Mouse (Mus musculus) cerebellum, adult 2 months (tissue): ENCODE results near the gene Kalrn. TPM values are rescaled to one million over a fixed set of nuclear protein-coding genes. Genes with fewer than 3 reads are reported as not detected.

ENCODE experiments used
- DNase-seq, 2 experiments: peaks; one replicate each; pipeline ENCODE4 v3.0.0; 2021
- H3K27ac ChIP-seq: fragments of 200-500 bp; 2 replicates; pipeline ENCODE4 v1.5.1; 2012; ENCODE audit warnings: low read length, control low read depth, inconsistent platforms; ENCODE audit not compliant: insufficient read depth
- H3K27me3 ChIP-seq: fragments of 200-500 bp; 2 replicates; pipeline ENCODE4 v1.6.1; 2012; ENCODE audit warnings: inconsistent platforms, mild to moderate bottlenecking, low read length, moderate library complexity; ENCODE audit not compliant: control insufficient read depth, insufficient read depth
- H3K4me1 ChIP-seq: fragments of 200-500 bp; 2 replicates; pipeline ENCODE4 v1.6.1; 2011; ENCODE audit warnings: low read length; ENCODE audit not compliant: control insufficient read depth, insufficient read depth
- H3K4me3 ChIP-seq: fragments of 200-500 bp; replicated peaks from 2 replicates; pipeline ENCODE3; 2011; ENCODE audit warnings: mild to moderate bottlenecking, low read depth, low read length, control low read depth; ENCODE audit not compliant: insufficient read depth
- CTCF ChIP-seq: fragments of 200-500 bp; IDR thresholded peaks from 2 replicates; pipeline ENCODE4 v1.5.1; 2011; ENCODE audit warnings: low read depth, mild to moderate bottlenecking, control low read depth, low read length, moderate library complexity, borderline replicate concordance; ENCODE audit not compliant: insufficient read depth
- POLR2A ChIP-seq: fragments of 200-500 bp; IDR thresholded peaks from 2 replicates; pipeline ENCODE4 v1.6.1; 2011; ENCODE audit warnings: low read length, control low read depth, borderline replicate concordance; ENCODE audit not compliant: insufficient read depth
- WGBS: fragments of 180-500 bp; shearing (Covaris S2); methylation state at CpG from one replicate; pipeline ENCODE4 v1.1.7; 2018; 5-methylcytosine and 5-hydroxymethylcytosine counted together
- polyA plus RNA-seq: library from polyadenylated mRNA; depleted of rRNA; stranded (reverse); fragments of >200 nt; gene quantifications from 2 replicates; pipeline ENCODE4 v1.2.3, GENCODE M21; 2012

Kalrn gene
- polyA plus RNA-seq, 1 experiment = 17.9 TPM

DNA sequence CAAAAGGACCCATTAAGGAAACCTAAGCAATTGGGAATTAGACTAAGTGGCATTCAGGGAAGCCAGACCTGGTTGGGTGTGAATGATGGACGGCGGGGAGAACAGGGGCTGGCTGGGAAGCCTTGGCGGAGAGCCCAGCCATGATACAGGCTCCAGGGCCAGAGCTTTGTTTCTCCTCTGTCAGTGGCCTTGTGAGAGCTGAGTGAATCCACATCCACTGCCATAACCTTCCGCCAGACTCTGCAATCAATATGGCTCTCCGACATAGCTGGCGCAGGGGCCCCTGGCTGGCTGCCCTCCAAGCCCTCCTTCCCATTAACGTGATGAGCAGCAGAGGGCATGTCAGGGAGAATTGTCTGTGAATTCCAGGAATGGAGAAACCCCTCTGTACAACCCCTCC is 117.0 kb downstream of the Kalrn start:
- H3K27ac ChIP-seq = no peak overlapping the region
- TF ChIP-seq CTCF (no peak), POLR2A (no peak)
- WGBS = 24% methylated on average over 7 of the region's 7 CpGs
- no peak for DNase-seq
- no peak overlapping the region for H3K4me3 ChIP-seq
- H3K27me3 ChIP-seq = no peaks in the 10 kb centered on the region
- H3K4me1 ChIP-seq = no peaks in the 10 kb centered on the region

DNA sequence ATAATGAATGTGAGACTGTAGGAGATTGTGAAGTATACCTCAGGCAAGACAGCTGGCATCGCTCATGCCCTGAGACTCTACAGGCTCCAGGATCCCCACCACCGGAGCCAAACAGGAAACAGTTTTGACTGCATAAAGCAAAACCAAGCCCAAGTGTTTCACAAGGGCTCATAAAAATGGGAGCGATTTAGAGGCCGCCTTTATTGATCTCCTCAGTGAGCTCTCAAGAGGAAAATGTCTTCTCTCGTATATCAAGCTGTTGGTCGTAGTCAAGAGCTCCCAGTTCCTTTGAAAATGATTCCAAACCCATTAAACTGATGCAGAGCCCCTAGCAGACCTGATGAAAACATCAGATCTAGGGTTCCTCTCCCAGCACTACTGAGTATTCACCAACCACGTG is 127.7 kb downstream of the Kalrn start:
- no peak for TF ChIP-seq POLR2A
- TF ChIP-seq CTCF = no peak
- Histone ChIP-seq H3K27ac (no peak overlapping the region), H3K4me1 (no peaks in the 10 kb centered on the region; the same call in 1 of the 2 replicates), H3K4me3 (no peak overlapping the region), H3K27me3 (no peaks in the 10 kb centered on the region)
- DNase-seq = no peak
- WGBS = 73% methylated on average over 7 of the region's 7 CpGs

DNA sequence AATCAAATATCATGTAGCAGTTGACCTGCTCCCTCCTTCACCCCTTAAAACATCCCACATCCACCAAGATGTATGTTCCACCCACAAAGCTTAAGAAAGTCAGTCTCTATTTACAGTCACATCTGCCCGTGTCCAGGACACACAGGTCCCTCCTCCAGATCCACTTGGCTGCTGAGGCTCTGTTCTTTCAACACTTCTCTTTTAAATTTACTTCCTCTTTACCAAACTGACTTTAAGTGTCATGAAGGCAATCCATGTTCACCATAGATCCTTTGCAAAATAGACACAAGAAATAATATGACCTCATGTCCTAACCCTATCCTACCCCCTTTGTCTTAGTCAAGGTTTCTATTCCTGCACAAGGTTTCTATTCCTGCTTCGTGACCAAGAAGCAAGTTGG is 131.6 kb downstream of the Kalrn start:
- H3K27ac ChIP-seq = no peak overlapping the region
- H3K27me3 ChIP-seq = no peaks in the 10 kb centered on the region
- TF ChIP-seq CTCF (no peak), POLR2A (no peak)
- WGBS = 85% methylated on average over 2 of the region's 2 CpGs
- no peaks in the 10 kb centered on the region; the same call in 1 of the 2 replicates for H3K4me1 ChIP-seq
- H3K4me3 ChIP-seq = no peak overlapping the region
- no peak for DNase-seq

DNA sequence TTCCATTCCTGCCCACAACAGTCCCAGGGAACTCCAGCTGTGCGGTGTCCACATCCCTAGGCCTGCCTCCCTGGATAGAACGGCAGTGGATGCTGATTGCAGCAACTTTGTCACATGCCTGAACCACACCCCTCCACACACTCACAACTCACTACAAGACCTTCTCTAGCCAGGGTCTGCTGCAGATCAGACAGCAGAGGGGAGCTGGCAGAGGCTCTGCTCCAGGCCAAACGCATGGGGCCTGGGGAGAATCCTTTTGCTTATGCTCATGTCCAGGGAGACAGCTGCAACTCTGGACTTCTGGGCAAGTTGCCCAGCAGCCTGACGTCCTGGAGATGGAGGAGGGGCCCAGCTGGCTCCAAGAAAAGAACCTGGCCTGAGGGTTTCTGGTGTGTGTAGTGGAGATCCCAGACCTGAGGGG is 132.3 kb downstream of the Kalrn start:
- DNase-seq = peak; percentile 23 to 35
- Histone ChIP-seq H3K27ac (no peak overlapping the region), H3K4me1 (no peaks in the 10 kb centered on the region; the same call in 1 of the 2 replicates), H3K27me3 (no peaks in the 10 kb centered on the region), H3K4me3 (no peak overlapping the region)
- 17% methylated on average over 4 of the region's 4 CpGs for WGBS
- TF ChIP-seq POLR2A = no peak
- no peak for TF ChIP-seq CTCF

DNA sequence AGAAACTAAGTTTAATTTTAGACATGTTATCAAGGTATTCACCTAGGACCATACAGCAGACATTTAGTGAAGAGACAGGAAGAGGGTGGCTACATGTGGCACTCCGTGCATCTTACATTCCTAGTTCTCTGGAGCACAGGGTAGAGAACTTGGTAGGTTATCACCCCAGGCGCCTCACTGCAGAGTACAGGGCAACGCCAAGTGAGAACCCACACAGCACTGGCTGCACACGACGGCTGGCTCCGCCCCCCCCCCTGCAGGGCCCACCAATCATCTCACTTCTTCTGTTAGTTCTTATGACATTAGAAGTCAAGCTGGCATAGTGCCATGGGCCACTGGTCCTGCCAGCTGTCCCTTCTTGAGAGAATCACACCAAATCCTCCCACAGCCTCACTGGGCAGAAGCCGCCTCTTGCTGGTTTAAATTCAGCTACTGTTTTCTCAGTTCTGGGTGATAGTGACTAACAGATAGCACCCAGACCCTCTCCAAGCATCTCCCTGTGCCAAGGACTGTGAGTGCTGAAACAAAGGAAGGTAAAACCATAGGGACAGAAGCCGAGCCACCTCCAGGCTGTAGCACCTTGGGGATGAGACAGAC is 133.2 kb downstream of the Kalrn start:
- Histone ChIP-seq H3K4me3 (no peak overlapping the region), H3K27me3 (no peaks in the 10 kb centered on the region), H3K27ac (no peak overlapping the region), H3K4me1 (no peaks in the 10 kb centered on the region; the same call in 1 of the 2 replicates)
- TF ChIP-seq POLR2A (no peak), CTCF (no peak)
- DNase-seq = peak in 1 of 2 experiments; percentile 4
- WGBS = 39% methylated on average over 8 of the region's 8 CpGs

DNA sequence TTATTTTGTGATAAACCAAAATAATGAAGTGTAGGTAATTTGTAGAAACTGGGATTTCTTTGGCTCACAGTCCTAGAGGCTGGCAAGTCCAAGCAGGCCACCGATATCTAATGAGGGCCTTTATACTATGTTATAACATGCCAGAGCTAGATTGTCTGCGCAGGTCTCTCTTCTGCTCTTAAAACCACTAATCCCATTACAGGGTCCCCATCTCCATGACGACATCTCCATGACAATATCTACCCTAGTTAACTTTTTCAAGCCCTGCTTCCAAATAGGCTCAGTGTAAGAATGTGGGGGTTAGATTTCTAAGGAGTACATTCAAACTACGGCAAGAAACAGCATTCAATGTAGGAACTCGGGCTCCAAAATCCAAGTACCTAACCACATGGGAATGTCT is 143.2 kb downstream of the Kalrn start:
- 74% methylated on average over 5 of the region's 5 CpGs for WGBS
- no peaks in the 10 kb centered on the region for H3K4me1 ChIP-seq
- H3K27me3 ChIP-seq = no peaks in the 10 kb centered on the region; the same call in 1 of the 2 replicates
- H3K27ac ChIP-seq = no peak overlapping the region
- H3K4me3 ChIP-seq = no peak overlapping the region
- DNase-seq = no peak
- TF ChIP-seq POLR2A (no peak), CTCF (no peak)

DNA sequence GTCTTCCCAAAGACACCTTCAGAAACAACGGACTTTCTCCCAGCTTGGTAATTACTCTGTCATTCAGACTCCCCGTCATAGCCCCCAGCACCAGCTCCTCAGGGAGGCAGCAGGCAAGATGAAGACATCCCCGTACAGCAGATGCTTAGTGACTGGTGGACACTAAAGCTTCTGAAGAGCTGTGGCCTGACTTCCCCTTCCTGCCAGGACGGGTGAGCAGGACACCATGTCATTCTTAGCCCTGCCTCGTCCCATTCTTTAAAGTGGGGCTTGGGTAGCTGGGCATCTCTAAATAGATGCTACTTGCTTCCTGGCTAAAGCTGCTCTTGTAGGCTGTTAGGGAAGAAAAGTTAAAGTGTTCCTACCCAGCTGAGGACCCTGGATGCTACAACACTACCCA is 145.7 kb downstream of the Kalrn start:
- Histone ChIP-seq H3K27me3 (no peaks in the 10 kb centered on the region; the same call in 1 of the 2 replicates), H3K4me3 (no peak overlapping the region), H3K4me1 (no peaks in the 10 kb centered on the region), H3K27ac (no peak overlapping the region)
- no peak for DNase-seq
- WGBS = 68% methylated on average over 5 of the region's 5 CpGs
- no peak for TF ChIP-seq CTCF
- TF ChIP-seq POLR2A = no peak

DNA sequence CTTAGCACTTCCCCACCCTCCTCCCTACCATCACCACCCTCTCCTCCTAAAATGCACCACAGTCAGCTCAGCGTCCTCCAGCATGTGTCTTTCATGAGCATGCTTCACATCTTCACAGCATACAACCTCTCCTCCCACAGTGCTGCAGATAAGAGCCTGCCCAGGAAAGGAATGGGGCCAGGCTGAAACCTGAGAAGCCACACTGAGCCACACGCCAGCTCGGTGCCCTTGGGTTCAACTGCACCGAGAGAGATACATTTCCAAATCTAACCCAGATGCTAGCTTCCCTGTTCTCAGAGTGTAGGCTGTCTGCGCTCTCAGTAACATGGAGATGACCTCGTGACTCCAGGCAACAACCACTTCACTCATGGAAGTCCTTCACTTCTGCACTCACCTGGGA is 151.9 kb downstream of the Kalrn start:
- Histone ChIP-seq H3K27me3 (no peaks in the 10 kb centered on the region; the same call in 1 of the 2 replicates), H3K4me1 (no peaks in the 10 kb centered on the region), H3K4me3 (no peak overlapping the region), H3K27ac (no peak overlapping the region)
- DNase-seq = no peak
- 75% methylated on average over 6 of the region's 6 CpGs for WGBS
- TF ChIP-seq CTCF (no peak), POLR2A (no peak)
